Mouse (Mus musculus) T-helper 1 cell (primary cell): ENCODE measurements around the gene Lyar.

Source experiments
- in situ Hi-C: fragments of 300-600 bp; cut with MboI, MseI; formaldehyde crosslinking; loops from one replicate; pipeline ENCODE4 v1.15.1; 2025; ENCODE audit warnings: high pct_unique_total_duplicates

Gene Lyar

GRCm38 (mm10) chr5:38220328-38220912 lies at the start of gene Lyar, which contains the start of gene Zbtb49:
Lyar (plus strand) TSS chr5:38220470.
Zbtb49 (minus strand) TSS chr5:38220457.
- in situ Hi-C loops, result no loop called here

- in situ Hi-C loops, result no loop called here
Measured at GRCm38 (mm10) chr5:38173766-38174165, 46.5 kb upstream of the Lyar start.

GRCm38 (mm10) chr5:38174256-38174912 lies 45.9 kb upstream of the Lyar start:
- in situ Hi-C loops, result no loop called here

GRCm38 (mm10) chr5:38184688-38185285 lies 35.5 kb upstream of the Lyar start:
- in situ Hi-C loops, result no loop called here

GRCm38 (mm10) chr5:38187006-38187405 lies 33.3 kb upstream of the Lyar start:
- in situ Hi-C loops, result no loop called here

- in situ Hi-C loops, result no loop called here
Measured at GRCm38 (mm10) chr5:38190907-38191306, 29.4 kb upstream of the Lyar start.

GRCm38 (mm10) chr5:38194946-38195345 lies 25.3 kb upstream of the Lyar start:
- in situ Hi-C loops, result no loop called here

GRCm38 (mm10) chr5:38195941-38196340 lies 24.3 kb upstream of the Lyar start:
- in situ Hi-C loops, result no loop called here

GRCm38 (mm10) chr5:38196821-38197481 lies 23.3 kb upstream of the Lyar start:
- in situ Hi-C loops, result no loop called here

- in situ Hi-C loops, result no loop called here
Measured at GRCm38 (mm10) chr5:38197482-38197823, 22.8 kb upstream of the Lyar start.

- in situ Hi-C loops, result no loop called here
Measured at GRCm38 (mm10) chr5:38199686-38200085, 20.6 kb upstream of the Lyar start.

- in situ Hi-C loops, result no loop called here
Measured at GRCm38 (mm10) chr5:38205303-38205726, 15.0 kb upstream of the Lyar start.

- in situ Hi-C loops, result no loop called here
Measured at GRCm38 (mm10) chr5:38208985-38209384, 11.3 kb upstream of the Lyar start.

- in situ Hi-C loops, result no loop called here
Measured at GRCm38 (mm10) chr5:38211691-38212090, 8.6 kb upstream of the Lyar start.

- in situ Hi-C loops, result no loop called here
Measured at GRCm38 (mm10) chr5:38213009-38213408, 7.3 kb upstream of the Lyar start.

- in situ Hi-C loops, result no loop called here
Measured at GRCm38 (mm10) chr5:38219771-38220307, 431 bp upstream of the Lyar start.

GRCm38 (mm10) chr5:38235422-38235821 lies 15.2 kb downstream of the Lyar start:
- in situ Hi-C loops, result no loop called here

- in situ Hi-C loops, result no loop called here
Measured at GRCm38 (mm10) chr5:38236627-38237026, 16.4 kb downstream of the Lyar start.

- in situ Hi-C loops, result no loop called here
Measured at GRCm38 (mm10) chr5:38240727-38241472, 20.6 kb downstream of the Lyar start.

- in situ Hi-C loops, result no loop called here
Measured at GRCm38 (mm10) chr5:38241473-38241834, 21.2 kb downstream of the Lyar start.

GRCm38 (mm10) chr5:38241966-38242365 lies 21.7 kb downstream of the Lyar start:
- in situ Hi-C loops, result no loop called here

- in situ Hi-C loops, result no loop called here
Measured at GRCm38 (mm10) chr5:38255195-38255594, 34.9 kb downstream of the Lyar start.
